Mouse (Mus musculus) lung, adult 18-20 months (tissue): ENCODE data around the gene Cysrt1.

Experiments used
- DNase-seq, 2 experiments: peaks; one replicate each; pipeline ENCODE4 v3.0.0; 2022; ENCODE audit warnings: mixed read lengths in 2 of 2

The Cysrt1 gene

DNA sequence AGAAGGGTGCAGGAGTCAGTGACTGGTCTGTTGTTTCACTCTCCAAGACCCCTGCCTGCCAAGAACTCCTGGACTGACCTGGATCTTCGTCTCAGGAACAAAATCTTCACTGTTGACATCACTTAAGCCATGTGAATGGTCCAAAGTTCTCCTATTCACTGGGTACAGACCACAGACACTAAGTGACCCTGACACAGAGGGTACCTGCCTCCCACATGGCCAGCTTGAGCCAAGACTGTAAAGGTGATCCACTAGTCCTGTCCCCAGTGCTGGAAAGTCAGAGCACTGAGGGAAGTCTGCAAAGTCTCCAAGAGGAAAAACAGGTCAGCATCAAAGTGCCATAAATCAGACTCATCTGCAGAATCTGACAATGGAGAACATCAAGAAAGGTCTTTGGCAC, 34.7 kb downstream of the Cysrt1 start:
- DNase-seq = no peak

- no peak for DNase-seq
Observed at GRCm38 (mm10) chr2:25203631-25204214, 38.5 kb downstream of the Cysrt1 start.

DNA sequence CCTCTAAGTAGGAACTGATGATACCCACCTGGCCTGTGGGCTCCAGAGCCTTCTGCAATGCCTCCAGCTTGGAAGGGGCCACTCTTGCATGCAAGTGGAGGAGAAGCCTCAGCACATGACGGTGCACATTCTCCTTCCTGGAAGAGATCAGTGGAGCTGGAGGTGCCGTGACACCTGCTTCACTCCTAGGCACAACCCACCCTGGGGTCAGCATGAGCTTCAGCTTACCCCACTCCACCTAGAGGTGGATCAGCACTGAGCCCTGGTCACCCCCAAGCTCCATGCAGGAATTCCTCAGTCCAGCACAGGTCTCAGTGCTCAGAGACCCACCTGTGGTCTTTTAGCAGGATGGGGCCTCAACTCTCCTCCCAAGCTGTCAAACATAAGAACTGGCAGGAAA, 41.6 kb downstream of the Cysrt1 start:
- DNase-seq = no peak

- peak in 1 of 2 experiments; percentile 25 for DNase-seq
Observed at GRCm38 (mm10) chr2:25197946-25198345, 44.3 kb downstream of the Cysrt1 start.

DNA sequence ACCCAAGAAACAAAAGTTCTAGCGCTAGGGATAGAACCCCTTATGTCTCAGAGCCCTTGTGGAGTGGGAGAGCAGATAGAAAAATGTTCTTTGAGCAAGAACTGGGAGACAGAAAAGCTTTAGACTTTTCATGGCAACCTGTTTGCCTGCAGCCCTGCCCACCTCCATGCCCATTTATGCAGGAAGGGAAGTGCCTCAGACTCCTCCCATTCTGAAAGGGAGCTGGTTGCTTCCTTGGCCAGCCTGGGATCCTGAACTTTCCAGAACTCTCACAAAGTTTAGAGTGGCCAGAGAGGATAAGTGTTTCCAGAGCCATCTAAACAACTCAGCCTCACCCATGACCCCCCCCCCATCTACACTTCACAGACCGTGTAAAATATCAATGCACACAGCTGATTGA, 45.1 kb downstream of the Cysrt1 start:
- DNase-seq = peak; percentile 64 to 71

GRCm38 (mm10) chr2:25196172-25196954, 45.9 kb downstream of the Cysrt1 start, which contains the start of gene Tor4a:
Gene Tor4a, minus strand, starts transcription at chr2:25196886.
- peak; percentile 93 to 94 for DNase-seq

DNA sequence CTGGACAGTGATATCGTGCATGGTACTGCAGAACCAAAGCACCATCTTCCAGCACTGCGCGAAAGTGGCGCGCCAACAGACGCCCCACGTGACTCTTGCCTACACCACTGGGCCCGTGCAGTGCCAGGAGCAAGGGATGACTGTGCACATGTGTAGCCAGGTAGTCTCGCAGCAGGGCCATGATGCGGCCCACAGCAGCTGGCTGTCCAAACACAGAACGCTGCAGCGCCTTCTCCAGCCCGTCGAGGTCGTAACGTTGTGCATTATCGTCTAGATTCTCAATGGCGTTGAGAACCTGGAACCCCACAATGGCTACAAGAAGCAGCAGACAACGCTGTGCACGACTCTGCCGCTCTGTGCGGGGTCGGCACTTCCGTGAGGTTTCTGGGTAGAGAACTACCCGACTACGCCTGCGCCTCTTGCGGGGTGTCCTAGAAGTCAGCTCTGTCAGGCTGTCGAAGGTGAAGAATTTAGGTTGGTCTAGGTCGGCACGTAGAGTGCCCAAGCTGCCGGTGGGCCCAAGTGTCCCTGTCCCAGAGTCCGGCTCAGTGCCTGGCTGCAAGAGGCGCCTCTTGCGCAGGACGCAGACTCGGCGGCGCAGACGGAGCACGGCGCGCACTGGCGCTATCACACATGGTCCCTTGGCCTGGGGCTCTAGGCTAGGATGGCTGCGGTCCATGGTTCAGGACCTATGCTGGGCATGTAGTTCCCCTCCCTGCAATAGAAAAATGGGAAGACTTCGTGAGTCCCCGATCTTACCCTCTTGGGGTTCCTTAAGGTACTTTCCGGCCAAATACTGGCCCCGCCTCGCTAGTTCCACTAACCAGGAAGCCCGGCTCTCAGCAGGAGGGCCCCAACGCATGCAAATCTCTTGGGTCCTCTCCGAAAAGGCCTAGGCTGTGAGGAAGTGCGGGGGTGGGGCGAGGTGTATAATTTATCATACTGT, 46.8 kb downstream of the Cysrt1 start:
- peak; percentile 87 to 88 for DNase-seq

DNA sequence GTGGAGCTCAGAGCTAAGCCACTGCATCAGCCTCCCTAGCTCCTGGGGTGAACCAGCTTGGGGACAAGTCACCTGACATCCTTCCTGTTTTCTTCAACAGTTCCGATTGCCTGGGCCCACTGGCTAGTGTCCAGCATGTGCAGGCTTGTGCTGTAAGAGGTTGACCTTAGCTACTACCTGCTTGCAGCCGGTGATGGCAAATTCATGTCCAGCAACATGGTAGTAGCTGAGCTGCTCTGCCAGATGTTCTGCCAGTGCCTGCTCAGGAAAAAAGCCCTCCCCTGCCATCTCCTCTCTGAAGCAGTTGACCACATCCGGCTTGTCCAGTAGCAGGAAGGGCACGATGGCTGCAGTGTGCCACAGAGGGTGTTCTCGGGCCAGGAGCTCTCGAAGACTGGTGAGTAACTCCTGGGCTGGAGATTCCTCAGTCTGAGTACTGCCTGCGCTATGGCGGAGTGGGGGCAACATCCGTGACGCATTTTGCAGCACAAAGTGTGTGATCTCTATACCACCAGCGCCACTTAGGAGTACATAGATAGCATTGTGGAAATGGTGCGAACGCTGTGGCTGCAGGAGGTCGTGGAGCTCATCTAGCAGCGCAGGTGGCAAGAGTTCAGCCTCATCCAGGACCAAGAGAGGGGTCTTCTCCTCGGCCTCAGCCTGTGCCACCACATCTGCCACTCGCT, 47.6 kb downstream of the Cysrt1 start:
- peak; percentile 42 to 46 for DNase-seq

- DNase-seq = no peak
Observed at GRCm38 (mm10) chr2:25194006-25194405, 48.2 kb downstream of the Cysrt1 start.

- peak; percentile 88 to 91 for DNase-seq
Observed at GRCm38 (mm10) chr2:25193330-25193770, 48.9 kb downstream of the Cysrt1 start.
